Mouse (Mus musculus) heart, postnatal 0 days (tissue): ENCODE measurements around the gene Cd7.
A peak's percentile ranks its signal among the peaks of the same experiment; 100 is the strongest.

ENCODE experiments used
- CTCF ChIP-seq: IDR thresholded peaks from 2 replicates; pipeline ENCODE4 v1.5.1; 2016; ENCODE audit warnings: antibody characterized with exemption, control low read depth, low read depth
- EP300 ChIP-seq: IDR thresholded peaks from 2 replicates; pipeline ENCODE4 v1.6.1; 2016; ENCODE audit warnings: antibody characterized with exemption, low read depth

- TF ChIP-seq CTCF = peak; percentile 98
- no peak for TF ChIP-seq EP300
Measured at GRCm38 (mm10) chr11:121053536-121053935, 14.3 kb upstream of the Cd7 start.
